Mouse (Mus musculus) olfactory bulb, adult 2 months (tissue): Measurements from ENCODE around the gene G0s2.

ENCODE experiments used
- CTCF ChIP-seq: fragments of 200-500 bp; IDR thresholded peaks from 2 replicates; pipeline ENCODE4 v1.5.1; 2012; ENCODE audit warnings: low read depth, mild to moderate bottlenecking, low read length, moderate library complexity; ENCODE audit not compliant: insufficient read depth
- POLR2A ChIP-seq: fragments of 200-500 bp; IDR thresholded peaks from 2 replicates; pipeline ENCODE4 v1.6.1; 2012; ENCODE audit warnings: mild to moderate bottlenecking, low read depth, low read length, moderate library complexity; ENCODE audit not compliant: insufficient read depth

- no peak for TF ChIP-seq CTCF
- TF ChIP-seq POLR2A, result no peak
These were observed 16.8 kb downstream of the G0s2 start for GRCm38 (mm10) chr1:193256289-193256577.
